Mouse (Mus musculus) forebrain, embryonic 16.5 days (tissue): ENCODE data around the gene D17H6S53E. TPM values are rescaled to one million over a fixed set of nuclear protein-coding genes. Genes with fewer than 3 reads are reported as not detected.
A peak's percentile ranks its signal among the peaks of the same experiment; 100 is the strongest.

Experiments
- ATAC-seq: fragments of 200-750 bp; cut with Nextera tagmentation; 2 replicates; pipeline ENCODE4 v1.8.0; 2017; ENCODE audit warnings: mild to moderate bottlenecking, moderate library complexity
- H3K27ac ChIP-seq: fragments of 300-500 bp; sonication (generic); 2 replicates; pipeline ENCODE4 v1.5.1; 2014; ENCODE audit warnings: low read length, control low read depth
- H3K27me3 ChIP-seq: fragments of 300-500 bp; sonication (generic); replicated peaks from 2 replicates; pipeline ENCODE4 v1.6.1; 2014; ENCODE audit warnings: low read length; ENCODE audit not compliant: control insufficient read depth, insufficient read depth
- H3K36me3 ChIP-seq: fragments of 300-500 bp; sonication (generic); 2 replicates; pipeline ENCODE4 v1.6.1; 2014; ENCODE audit not compliant: control insufficient read depth, insufficient read depth
- H3K4me1 ChIP-seq: fragments of 300-500 bp; sonication (generic); replicated peaks from 2 replicates; pipeline ENCODE4 v1.6.1; 2014; ENCODE audit warnings: low read length; ENCODE audit not compliant: control insufficient read depth, insufficient read depth
- H3K4me2 ChIP-seq: fragments of 300-500 bp; sonication (generic); 2 replicates; pipeline ENCODE4 v1.6.1; 2014; ENCODE audit warnings: mild to moderate bottlenecking, low read length, control low read depth
- H3K4me3 ChIP-seq: fragments of 300-500 bp; sonication (generic); replicated peaks from 2 replicates; pipeline ENCODE4 v1.5.1; 2014; ENCODE audit warnings: mild to moderate bottlenecking, low read length, control low read depth
- H3K9ac ChIP-seq: fragments of 300-500 bp; sonication (generic); replicated peaks from 2 replicates; pipeline ENCODE4 v1.6.1; 2014; ENCODE audit warnings: low read depth, low read length, control low read depth
- H3K9me3 ChIP-seq: fragments of 300-500 bp; sonication (generic); 2 replicates; pipeline ENCODE4 v1.6.1; 2016; ENCODE audit warnings: low read length; ENCODE audit not compliant: control insufficient read depth
- WGBS: fragments of 180-500 bp; shearing (Covaris S2); extraction: QIAGEN DNeasy Blood & Tissue Kit; methylation state at CpG from one replicate; pipeline ENCODE4 v1.1.7; 2014; 5-methylcytosine and 5-hydroxymethylcytosine counted together
- polyA plus RNA-seq: library from polyadenylated mRNA; unstranded; fragments of >200 nt; fragmentation: Nextera tagmentation; extraction: Ambion mirVana; gene quantifications from 2 replicates; pipeline ENCODE4 v1.2.1, GENCODE M21; 2015

The D17H6S53E gene
- polyA plus RNA-seq, 1 experiment from 2014 or later, result 8.6 TPM

GRCm38 (mm10) chr17:35100196-35100765, 25.9 kb upstream of the D17H6S53E start:
- Histone ChIP-seq H3K9me3 (no peaks in the 10 kb centered on the region), H3K4me1 (no peaks in the 10 kb centered on the region), H3K27me3 (no peaks in the 10 kb centered on the region), H3K4me3 (no peak overlapping the region), H3K4me2 (no peak overlapping the region), H3K9ac (no peak overlapping the region), H3K36me3 (peaks cover 24% of the 10 kb centered on the region), H3K27ac (no peak overlapping the region)
- no peak for ATAC-seq
- 85% methylated on average over 10 of the region's 10 CpGs for WGBS

GRCm38 (mm10) chr17:35101161-35101560, 25.0 kb upstream of the D17H6S53E start:
- H3K27ac ChIP-seq, result no peak overlapping the region
- H3K36me3 ChIP-seq, result peaks cover 23% of the 10 kb centered on the region
- H3K9me3 ChIP-seq, result no peaks in the 10 kb centered on the region
- no peaks in the 10 kb centered on the region for H3K27me3 ChIP-seq
- 92% methylated on average over 11 of the region's 11 CpGs for WGBS
- no peak overlapping the region for H3K9ac ChIP-seq
- no peak overlapping the region for H3K4me2 ChIP-seq
- no peak overlapping the region for H3K4me3 ChIP-seq
- no peaks in the 10 kb centered on the region for H3K4me1 ChIP-seq
- no peak for ATAC-seq

- ATAC-seq, result no peak
- Histone ChIP-seq H3K27me3 (no peaks in the 10 kb centered on the region), H3K4me1 (no peaks in the 10 kb centered on the region), H3K4me2 (no peak overlapping the region), H3K9ac (no peak overlapping the region), H3K4me3 (no peak overlapping the region), H3K36me3 (peaks cover 20% of the 10 kb centered on the region), H3K27ac (no peak overlapping the region), H3K9me3 (no peaks in the 10 kb centered on the region)
- 84% methylated on average over 8 of the region's 8 CpGs for WGBS
These were observed 23.9 kb upstream of the D17H6S53E start for GRCm38 (mm10) chr17:35102299-35102698.

- Histone ChIP-seq H3K4me3 (no peak overlapping the region), H3K36me3 (peaks cover 18% of the 10 kb centered on the region), H3K27ac (no peak overlapping the region), H3K4me2 (no peak overlapping the region), H3K9me3 (no peaks in the 10 kb centered on the region), H3K27me3 (no peaks in the 10 kb centered on the region), H3K4me1 (no peaks in the 10 kb centered on the region), H3K9ac (no peak overlapping the region)
- ATAC-seq, result no peak
- 80% methylated on average over 6 of the region's 6 CpGs for WGBS
These were observed 22.9 kb upstream of the D17H6S53E start for GRCm38 (mm10) chr17:35103221-35103690.

- Histone ChIP-seq H3K9ac (no peak overlapping the region), H3K9me3 (no peaks in the 10 kb centered on the region), H3K4me3 (no peak overlapping the region), H3K27ac (no peak overlapping the region), H3K4me2 (no peak overlapping the region), H3K27me3 (no peaks in the 10 kb centered on the region), H3K4me1 (no peaks in the 10 kb centered on the region), H3K36me3 (peaks cover 18% of the 10 kb centered on the region)
- WGBS, result 92% methylated on average over 7 of the region's 7 CpGs
- no peak for ATAC-seq
These were observed 22.1 kb upstream of the D17H6S53E start for GRCm38 (mm10) chr17:35104079-35104478.

- 73% methylated on average over 6 of the region's 6 CpGs for WGBS
- H3K4me2 ChIP-seq, result no peak overlapping the region
- peaks cover 18% of the 10 kb centered on the region for H3K36me3 ChIP-seq
- H3K27ac ChIP-seq, result no peak overlapping the region
- no peaks in the 10 kb centered on the region for H3K27me3 ChIP-seq
- no peak overlapping the region for H3K9ac ChIP-seq
- ATAC-seq, result no peak
- no peaks in the 10 kb centered on the region for H3K4me1 ChIP-seq
- H3K4me3 ChIP-seq, result no peak overlapping the region
- no peaks in the 10 kb centered on the region for H3K9me3 ChIP-seq
These were observed 21.4 kb upstream of the D17H6S53E start for GRCm38 (mm10) chr17:35104754-35105153.

- H3K4me3 ChIP-seq, result no peak overlapping the region
- 0 out of 2 replicates have a peak, but pooled peaks have one; percentile 31 for ATAC-seq
- H3K9ac ChIP-seq, result peak overlapping the region; percentile 42; the same call in 1 of the 2 replicates
These were observed 20.3 kb upstream of the D17H6S53E start for GRCm38 (mm10) chr17:35105740-35106389.

GRCm38 (mm10) chr17:35106522-35106921, 19.7 kb upstream of the D17H6S53E start:
- H3K4me1 ChIP-seq, result no peaks in the 10 kb centered on the region
- no peak for ATAC-seq
- no peak overlapping the region for H3K27ac ChIP-seq
- 69% methylated on average over 3 of the region's 3 CpGs for WGBS
- no peak overlapping the region for H3K9ac ChIP-seq
- no peaks in the 10 kb centered on the region for H3K9me3 ChIP-seq
- no peaks in the 10 kb centered on the region for H3K27me3 ChIP-seq
- H3K4me2 ChIP-seq, result no peak overlapping the region
- H3K36me3 ChIP-seq, result peaks cover 14% of the 10 kb centered on the region
- H3K4me3 ChIP-seq, result no peak overlapping the region

More at GRCm38 (mm10) chr17:35105740-35106389, 20.3 kb upstream of the D17H6S53E start:
- Histone ChIP-seq H3K27me3 (no peaks in the 10 kb centered on the region), H3K27ac (no peak overlapping the region), H3K4me2 (0 out of 2 replicates have a peak overlapping the region, but pooled peaks have one; percentile 3), H3K36me3 (peaks cover 18% of the 10 kb centered on the region), H3K9me3 (no peaks in the 10 kb centered on the region), H3K4me1 (no peaks in the 10 kb centered on the region)
- WGBS, result 21% methylated on average over 13 of the region's 13 CpGs

GRCm38 (mm10) chr17:35108097-35108496, 18.1 kb upstream of the D17H6S53E start, which contains the start of gene Ly6g5c:
Gene Ly6g5c, plus strand, starts transcription at chr17:35108279.
- Histone ChIP-seq H3K9me3 (no peaks in the 10 kb centered on the region), H3K27ac (no peak within 1 kb of the TSS), H3K4me1 (no peaks in the 10 kb centered on the region), H3K9ac (no peak within 1 kb of the TSS), H3K4me2 (no peak within 1 kb of the TSS), H3K4me3 (no peak within 1 kb of the TSS), H3K36me3 (peaks cover 3% of the 10 kb centered on the region; the same call in 1 of the 2 replicates), H3K27me3 (no peaks in the 10 kb centered on the region)
- WGBS, result 83% methylated on average over 6 of the region's 6 CpGs
- ATAC-seq, result no peak
